Mouse (Mus musculus) embryonic facial prominence, embryonic 10.5 days (tissue): ENCODE results near the gene Prmt7. TPM values are rescaled to one million over a fixed set of nuclear protein-coding genes. Genes with fewer than 3 reads are reported as not detected.

Source experiments
- DNase-seq: peaks from one replicate; pipeline ENCODE4 v3.0.0-alpha.2; 2017; ENCODE audit warnings: low spot score
- H3K27ac ChIP-seq: fragments of 300-500 bp; sonication (generic); replicated peaks from 2 replicates; pipeline ENCODE4 v1.5.1; 2016; ENCODE audit warnings: mild to moderate bottlenecking
- H3K27me3 ChIP-seq: fragments of 300-500 bp; sonication (generic); replicated peaks from 2 replicates; pipeline ENCODE4 v1.6.1; 2016; ENCODE audit warnings: low read depth, mild to moderate bottlenecking; ENCODE audit not compliant: poor library complexity, severe bottlenecking
- H3K36me3 ChIP-seq: fragments of 300-500 bp; sonication (generic); replicated peaks from 2 replicates; pipeline ENCODE4 v1.6.1; 2016; ENCODE audit warnings: mild to moderate bottlenecking, moderate library complexity
- H3K4me1 ChIP-seq: fragments of 300-500 bp; sonication (generic); 2 replicates; pipeline ENCODE4 v1.6.1; 2016
- H3K4me3 ChIP-seq: fragments of 300-500 bp; sonication (generic); 2 replicates; pipeline ENCODE4 v1.5.1; 2016; ENCODE audit warnings: mild to moderate bottlenecking, moderate library complexity
- H3K9me3 ChIP-seq: fragments of 300-500 bp; sonication (generic); 2 replicates; pipeline ENCODE4 v1.6.1; 2016; ENCODE audit warnings: mild to moderate bottlenecking
- WGBS: fragments of 180-500 bp; shearing (Covaris S2); methylation state at CpG from one replicate; pipeline ENCODE4 v1.1.7; 2016; 5-methylcytosine and 5-hydroxymethylcytosine counted together
- polyA plus RNA-seq: library from polyadenylated mRNA; unstranded; fragments of >200 nt; fragmentation: Nextera tagmentation; extraction: Ambion mirVana; gene quantifications from 2 replicates; pipeline ENCODE4 v1.2.1, GENCODE M21; 2016

Gene Prmt7
- polyA plus RNA-seq, 1 experiment from 2014 or later = 75.8 TPM

GRCm38 (mm10) chr8:106300739-106301715 lies 90.3 kb downstream of the Prmt7 start:
- no peaks in the 10 kb centered on the region for H3K9me3 ChIP-seq
- no peak overlapping the region for H3K4me3 ChIP-seq
- no peak for DNase-seq
- WGBS = 78% methylated on average over 9 of the region's 9 CpGs
- no peak overlapping the region for H3K27ac ChIP-seq
- no peaks in the 10 kb centered on the region for H3K27me3 ChIP-seq
- H3K36me3 ChIP-seq = no peaks in the 10 kb centered on the region
- no peaks in the 10 kb centered on the region for H3K4me1 ChIP-seq

Other genes starting within 250 kb of the Prmt7 start
- gene Slc12a4, start 244.8 kb upstream of the Prmt7 start, polyA plus RNA-seq = 31.0 and 33.9 TPM in 2 replicates
- gene Dpep3, start 231.5 kb upstream of the Prmt7 start, polyA plus RNA-seq = not detected in 2 replicates
- 21.0 and 24.9 TPM in 2 replicates for gene Dus2, start 219.6 kb upstream of the Prmt7 start, polyA plus RNA-seq
- gene Dpep2nb, start 205.0 kb upstream of the Prmt7 start, polyA plus RNA-seq = not detected in 2 replicates
- 22.3 and 23.6 TPM in 2 replicates for gene Ddx28, start 199.1 kb upstream of the Prmt7 start, polyA plus RNA-seq
- 6.8 and 7.3 TPM in 2 replicates for gene Nfatc3, start 152.1 kb upstream of the Prmt7 start, polyA plus RNA-seq
- gene Esrp2, start 74.0 kb upstream of the Prmt7 start, polyA plus RNA-seq = 7.5 and 10.5 TPM in 2 replicates
- 12.8 and 13.8 TPM in 2 replicates for gene Pla2g15, start 60.5 kb upstream of the Prmt7 start, polyA plus RNA-seq
- 71.6 and 84.5 TPM in 2 replicates for gene Slc7a6, start 42.1 kb upstream of the Prmt7 start, polyA plus RNA-seq
- gene Slc7a6os, start within 50 bp of the Prmt7 start, polyA plus RNA-seq = 37.5 and 39.7 TPM in 2 replicates
- 4.0 and 5.0 TPM in 2 replicates for gene Smpd3, start 127.1 kb downstream of the Prmt7 start, polyA plus RNA-seq
- 24.5 and 26.4 TPM in 2 replicates for gene Zfp90, start 204.4 kb downstream of the Prmt7 start, polyA plus RNA-seq